Mouse (Mus musculus) right cerebral cortex, postnatal 25 days (tissue): ENCODE measurements around the gene Mgarp.
"Not testable (repeated sequence)": the region's sequence is repeated elsewhere in the genome, so short reads cannot be mapped to it uniquely, and the experiment has no call there.

Experiments
- DNase-seq: peaks from one replicate; pipeline ENCODE4 v3.0.0; 2022

Gene Mgarp

DNA sequence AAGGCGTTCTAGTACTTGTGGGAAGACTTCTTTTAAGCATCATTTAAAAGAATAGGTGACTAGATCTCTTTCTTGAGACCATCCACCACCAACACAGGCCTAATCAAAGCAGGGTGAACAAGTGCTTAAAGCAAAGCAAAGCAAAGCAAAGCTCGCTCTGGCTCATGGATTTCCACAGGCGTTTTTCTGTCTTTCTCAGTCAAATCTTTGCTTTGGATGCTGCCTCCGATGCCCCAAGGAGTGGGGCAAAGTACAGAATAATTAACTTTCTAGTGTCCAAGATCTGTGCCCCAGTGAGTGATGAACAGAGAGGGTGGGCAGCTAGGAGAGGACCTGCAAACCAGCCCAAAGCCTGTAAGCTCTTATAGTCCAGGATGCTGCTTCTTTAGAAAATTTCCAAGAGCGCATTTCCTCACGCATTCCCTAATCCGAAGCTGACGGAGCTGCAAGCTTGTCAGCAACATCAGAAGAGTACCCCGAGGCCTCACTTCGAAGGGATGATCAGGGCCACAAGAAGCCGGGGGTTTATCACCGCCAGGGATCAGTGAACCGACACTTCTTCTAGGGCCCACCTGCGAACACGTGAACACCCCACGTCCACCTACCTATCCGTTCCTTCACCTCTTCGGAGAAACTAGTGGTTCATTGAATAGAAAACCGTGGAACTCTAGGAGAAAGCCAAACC, 935 bp downstream of the Mgarp start:
- no peak for DNase-seq

GRCm38 (mm10) chr3:51394881-51395280, 1.7 kb downstream of the Mgarp start:
- no peak for DNase-seq

DNA sequence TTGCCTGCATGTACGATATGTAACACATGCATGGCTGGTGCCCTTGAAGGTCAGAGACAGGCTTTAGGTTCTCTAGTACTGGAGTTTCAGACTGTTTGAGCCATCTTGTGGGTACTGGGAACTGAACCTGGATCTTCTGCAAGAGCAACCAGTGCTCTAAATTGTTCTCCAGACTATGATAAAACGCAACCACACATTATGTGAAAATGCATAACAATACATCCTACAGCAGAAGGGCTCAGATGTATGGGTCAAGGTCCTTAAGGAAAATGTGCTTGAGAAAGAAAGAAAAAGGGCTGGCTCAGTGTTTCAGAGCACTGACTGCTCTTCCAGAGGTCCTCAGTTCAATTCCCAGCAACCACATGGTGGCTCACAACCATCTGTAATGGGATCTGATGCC, 2.9 kb downstream of the Mgarp start:
- no peak for DNase-seq

- DNase-seq = not testable (repeated sequence)
Observed at GRCm38 (mm10) chr3:51393018-51393417, 3.5 kb downstream of the Mgarp start.

- no peak for DNase-seq
Observed at GRCm38 (mm10) chr3:51391591-51391990, 4.9 kb downstream of the Mgarp start.

GRCm38 (mm10) chr3:51391095-51391494, 5.4 kb downstream of the Mgarp start:
- DNase-seq = no peak

DNA sequence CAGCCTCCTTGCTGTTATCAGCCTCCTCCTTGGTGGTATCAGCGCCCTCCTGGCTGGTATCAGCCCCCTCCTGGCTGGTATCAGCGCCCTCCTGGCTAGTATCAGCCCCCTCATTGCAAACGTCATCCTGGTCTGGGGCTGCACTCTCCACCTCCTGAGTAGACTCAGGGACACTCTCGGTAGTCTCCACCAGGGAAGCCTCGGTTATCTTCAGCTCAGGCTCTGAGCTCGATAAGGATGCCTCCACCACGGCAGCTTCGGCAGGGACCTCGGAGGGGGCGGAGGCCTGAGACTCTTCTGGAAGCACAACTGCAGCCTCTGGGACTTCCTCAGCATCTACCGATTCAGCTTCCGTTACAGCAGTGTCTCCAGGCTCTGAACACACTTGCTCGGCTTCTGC, 7.6 kb downstream of the Mgarp start:
- no peak for DNase-seq

GRCm38 (mm10) chr3:51387868-51388381, 8.6 kb downstream of the Mgarp start:
- DNase-seq = no peak

GRCm38 (mm10) chr3:51387134-51387451, 9.4 kb downstream of the Mgarp start:
- no peak for DNase-seq

GRCm38 (mm10) chr3:51386441-51387133, 10.0 kb downstream of the Mgarp start:
- no peak for DNase-seq

- DNase-seq = no peak
Observed at GRCm38 (mm10) chr3:51383409-51383808, 13.1 kb downstream of the Mgarp start.

DNA sequence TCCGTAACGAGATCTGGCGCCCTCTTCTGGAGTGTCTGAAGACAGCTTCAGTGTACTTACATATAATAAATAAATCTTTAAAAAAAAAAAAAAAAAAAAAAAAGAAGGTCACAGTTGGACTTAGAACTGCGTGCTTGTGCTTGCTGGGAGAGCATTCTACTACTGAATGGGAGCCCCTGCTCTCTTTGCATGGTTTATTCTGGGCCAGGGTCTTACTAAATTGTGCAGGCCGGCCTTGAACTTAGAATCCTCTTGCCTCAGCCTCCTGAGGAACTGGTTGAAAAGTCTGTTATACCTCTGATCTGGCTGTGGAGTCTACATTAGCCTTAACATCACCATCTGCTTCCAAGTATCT, 15.9 kb downstream of the Mgarp start:
- no peak for DNase-seq

- no peak for DNase-seq
Observed at GRCm38 (mm10) chr3:51379786-51380659, 16.5 kb downstream of the Mgarp start.

GRCm38 (mm10) chr3:51378665-51378946, 17.9 kb downstream of the Mgarp start:
- no peak for DNase-seq

DNA sequence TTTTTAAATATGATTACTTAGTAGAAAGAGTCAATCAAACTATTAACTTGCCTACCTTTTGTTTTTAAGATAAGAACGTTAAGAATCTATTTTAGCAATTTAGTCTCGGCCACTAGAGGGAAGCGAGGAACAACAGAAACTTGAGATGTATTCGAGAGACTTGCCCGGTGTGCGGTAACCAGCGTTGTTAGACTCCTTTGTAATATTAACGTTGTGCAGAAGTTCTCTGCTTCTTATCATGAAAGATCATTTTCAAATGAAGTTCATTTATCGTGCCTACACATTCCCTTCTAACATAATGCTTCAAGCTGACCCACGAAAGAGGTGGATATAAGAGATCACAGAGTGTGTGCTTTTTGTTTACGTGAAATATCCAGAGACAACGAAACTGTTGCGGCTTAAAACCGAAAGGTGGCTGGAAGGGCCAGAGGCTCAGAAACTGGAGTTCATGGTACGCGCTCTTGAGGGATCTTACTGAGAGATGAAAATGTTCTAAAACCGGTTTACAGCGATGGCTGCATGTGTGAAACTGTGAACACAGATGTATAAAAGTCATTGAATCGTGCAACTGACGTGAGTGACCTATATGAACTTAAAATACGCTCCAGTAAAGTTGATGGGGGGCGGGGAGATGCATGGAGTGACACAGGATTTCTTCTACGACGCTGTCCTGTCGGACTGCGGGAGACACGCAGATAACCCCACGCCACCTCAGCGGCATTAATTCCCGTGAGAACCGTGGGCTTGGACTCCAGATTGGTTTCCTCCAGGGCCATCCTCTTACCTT, 18.5 kb downstream of the Mgarp start:
- no peak for DNase-seq

DNA sequence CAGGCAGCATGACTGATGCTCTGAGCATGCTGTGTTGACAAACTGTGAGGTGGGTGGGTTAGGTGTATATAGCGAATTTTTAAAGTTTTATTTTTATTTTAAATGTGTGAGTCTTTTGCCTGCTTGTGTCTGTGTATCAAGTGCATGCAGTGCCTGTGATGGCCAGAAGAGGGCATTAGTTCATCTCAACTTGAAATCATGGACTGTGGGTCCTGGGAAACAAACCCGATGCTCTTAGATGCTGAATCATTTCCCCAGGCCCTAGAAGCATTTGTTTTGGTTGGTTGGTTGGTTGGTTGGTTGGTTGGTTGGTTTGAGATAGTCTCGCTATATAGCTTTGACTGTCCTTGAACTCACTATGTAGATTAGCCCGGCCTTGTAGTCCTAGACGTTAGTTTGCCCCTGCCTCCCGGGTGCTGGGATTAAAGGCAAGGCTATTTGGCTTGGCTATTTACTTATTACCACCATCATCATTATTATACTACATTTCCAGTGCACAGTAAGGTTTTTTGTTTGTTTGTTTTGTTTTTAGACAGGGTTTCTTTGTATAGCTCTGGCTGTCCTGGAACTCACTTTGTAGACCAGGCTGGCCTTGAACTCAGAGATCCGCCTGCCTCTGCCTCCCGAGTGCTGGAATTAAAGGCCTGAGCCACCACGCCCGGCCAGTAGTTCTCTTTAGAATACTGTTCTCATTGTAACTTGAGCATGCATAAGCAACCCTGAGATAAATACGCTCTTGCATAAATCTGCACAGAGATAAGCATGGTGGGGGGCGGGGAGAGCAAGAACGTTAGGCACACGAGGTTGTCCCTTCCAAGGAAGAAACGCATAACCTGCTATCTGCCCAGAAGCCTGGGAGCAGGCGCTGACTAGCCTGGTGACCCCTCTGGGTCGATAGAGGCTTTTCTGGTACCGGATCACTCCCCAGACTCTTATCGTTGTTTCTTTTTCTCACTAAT, 21.0 kb downstream of the Mgarp start:
- no peak for DNase-seq

GRCm38 (mm10) chr3:51373544-51373943, 23.0 kb downstream of the Mgarp start:
- no peak for DNase-seq

GRCm38 (mm10) chr3:51372883-51373282, 23.7 kb downstream of the Mgarp start:
- no peak for DNase-seq

- no peak for DNase-seq
Observed at GRCm38 (mm10) chr3:51371826-51372225, 24.7 kb downstream of the Mgarp start.

- no peak for DNase-seq
Observed at GRCm38 (mm10) chr3:51368011-51368410, 28.5 kb downstream of the Mgarp start.

DNA sequence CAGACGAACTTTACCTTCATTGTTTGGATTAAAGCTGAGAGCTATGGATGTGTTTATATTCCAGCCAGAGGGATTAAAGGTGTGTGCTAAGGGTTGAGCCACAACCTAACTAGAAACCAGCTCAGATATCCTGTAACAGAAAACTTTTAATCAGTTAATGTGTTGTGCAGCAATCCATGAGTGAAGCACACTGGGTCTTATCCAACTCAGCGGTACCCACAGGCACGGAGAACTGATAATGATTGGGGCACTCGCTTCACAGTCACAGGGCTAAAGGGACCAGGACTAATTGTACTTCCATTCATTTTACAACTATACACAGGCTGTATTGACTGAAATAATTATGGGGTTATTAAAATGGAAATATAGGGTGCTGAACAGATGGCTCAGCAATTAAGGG, 29.6 kb downstream of the Mgarp start:
- DNase-seq = no peak

DNA sequence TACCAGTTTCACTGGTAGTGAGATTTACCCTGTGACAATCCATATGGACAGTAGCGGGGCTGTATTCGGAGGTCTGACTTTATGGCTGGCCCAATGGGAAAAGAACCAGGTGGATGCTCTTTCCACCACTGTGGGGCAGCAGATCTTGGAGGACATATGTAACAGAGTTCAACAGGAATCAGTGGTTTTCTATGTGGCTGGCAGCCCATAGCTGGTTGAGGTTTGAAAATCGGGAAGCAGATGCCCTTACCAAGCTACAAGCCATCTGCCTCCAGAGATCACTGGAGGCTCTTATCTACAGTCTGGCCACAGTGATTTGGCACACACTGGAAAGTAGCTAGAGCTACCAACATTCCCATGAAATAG, 31.0 kb downstream of the Mgarp start:
- DNase-seq = no peak
